ENCODE assay signal across 19 mouse cellular contexts in the genomic region with DNA sequence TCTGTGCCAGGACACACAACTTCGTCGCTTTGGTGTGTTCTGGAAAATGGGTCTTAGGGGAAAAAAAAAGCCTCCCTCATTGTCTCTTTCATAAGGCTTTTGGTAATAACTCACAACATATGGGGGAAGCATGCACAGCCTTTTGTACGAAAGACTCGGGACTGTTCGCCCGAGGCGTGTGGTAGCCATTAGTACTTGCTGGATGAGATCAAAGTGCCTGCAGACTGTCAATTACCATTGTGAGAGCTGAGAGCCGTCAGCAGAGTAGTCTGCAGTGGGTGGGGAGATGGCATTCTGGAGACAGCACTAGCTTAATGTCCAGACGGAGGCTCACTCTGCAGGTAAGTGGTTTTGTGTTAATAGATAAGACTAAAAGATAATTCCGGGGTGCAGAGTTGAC.
DNase-seq lines count a peak whose midpoint lies in the region; ATAC-seq lines count a peak whose summit lies in the region.
"Had no signal": no experiment of that assay in that cellular context is flagged by ENCODE, and none has a peak within 500 bp of the region (broad histone marks: within the 10 kb centered on the region; RNA-seq: fewer than 3 reads in every experiment).

No protein-coding gene starts in this region.

- no peaks in the 10 kb centered on the region for H3K27me3 ChIP-seq in forebrain, embryonic 10.5 days (ENCODE audit: poor library complexity, severe bottlenecking)
- no peaks in the 10 kb centered on the region for H3K27me3 ChIP-seq in forebrain, embryonic 16.5 days (replicated peaks; ENCODE audit: control insufficient read depth, insufficient read depth, low read length)
- no peaks in the 10 kb centered on the region for H3K27me3 ChIP-seq in heart, embryonic 16.5 days (ENCODE audit: control insufficient read depth, insufficient read depth, low read length)
- H3K27me3 ChIP-seq in intestine, embryonic 16.5 days (replicated peaks; ENCODE audit: control insufficient read depth, insufficient read depth, low read length): no peaks in the 10 kb centered on the region
- H3K27me3 ChIP-seq: CH12.LX; hindbrain, embryonic 12.5 days; limb, embryonic 13.5 days had no signal

- WGBS in forebrain, embryonic 10.5 days: 34% methylated on average over 10 of the region's 10 CpGs
- WGBS in forebrain, embryonic 16.5 days: 23% methylated on average over 10 of the region's 10 CpGs
- WGBS in heart, embryonic 16.5 days: 38% methylated on average over 10 of the region's 10 CpGs
- WGBS in intestine, embryonic 16.5 days: 40% methylated on average over 10 of the region's 10 CpGs

- ATAC-seq in forebrain, embryonic 16.5 days: no peak
- ATAC-seq in heart, embryonic 16.5 days (replicated peaks; ENCODE audit: extremely low read depth, insufficient read depth, low FRiP score): no peak
- ATAC-seq in intestine, embryonic 16.5 days: no peak

- DNase-seq in forebrain, embryonic 10.5 days (ENCODE audit: extremely low spot score, low spot score): peak; percentile 52
- no peak for DNase-seq in heart, postnatal 4 days
- DNase-seq in R1 (ENCODE audit: low read depth, low spot score): peak; percentile 33
- no peak for DNase-seq in frontal cortex, postnatal 10 days (ENCODE audit: low spot score in 2 of 2)
- no peak for DNase-seq in cerebellum, postnatal 14 days
- DNase-seq: cerebellum, adult 18-20 months; gastrocnemius, postnatal 14 days; kidney, adult 18-20 months; kidney, postnatal 25 days; right cerebral cortex, postnatal 14 days; thymus, adult 2 months had no signal

- no peak overlapping the region for H3K4me2 ChIP-seq in forebrain, embryonic 16.5 days (ENCODE audit: low read length)
- no peak overlapping the region for H3K4me2 ChIP-seq in heart, embryonic 16.5 days (ENCODE audit: low read depth, low read length)
- H3K4me2 ChIP-seq in intestine, embryonic 16.5 days (ENCODE audit: low read depth, low read length): peak overlapping the region; percentile 10; the same call in 1 of the 2 replicates
- H3K4me2 ChIP-seq: hindbrain, embryonic 12.5 days; limb, embryonic 13.5 days had no signal

- H3K9ac ChIP-seq in forebrain, embryonic 16.5 days (replicated peaks; ENCODE audit: low read depth, low read length): no peak overlapping the region
- no peak overlapping the region for H3K9ac ChIP-seq in heart, embryonic 16.5 days (ENCODE audit: low read length)
- H3K9ac ChIP-seq in intestine, embryonic 16.5 days (ENCODE audit: low read depth, low read length): no peak overlapping the region
- H3K9ac ChIP-seq: hindbrain, embryonic 12.5 days; limb, embryonic 13.5 days had no signal

- peaks cover 64% of the 10 kb centered on the region for H3K4me1 ChIP-seq in forebrain, embryonic 10.5 days
- H3K4me1 ChIP-seq in forebrain, embryonic 16.5 days (replicated peaks; ENCODE audit: control insufficient read depth, insufficient read depth, low read length): peaks cover 14% of the 10 kb centered on the region
- H3K4me1 ChIP-seq in heart, embryonic 16.5 days (ENCODE audit: control insufficient read depth, insufficient read depth, low read length): peaks cover 45% of the 10 kb centered on the region
- H3K4me1 ChIP-seq in intestine, embryonic 16.5 days (ENCODE audit: control insufficient read depth, insufficient read depth, low read length): peaks cover 57% of the 10 kb centered on the region

- no peaks in the 10 kb centered on the region for H3K9me3 ChIP-seq in forebrain, embryonic 10.5 days
- H3K9me3 ChIP-seq in forebrain, embryonic 16.5 days (ENCODE audit: control insufficient read depth, low read length): no peaks in the 10 kb centered on the region
- peaks cover 2% of the 10 kb centered on the region; the same call in 1 of the 2 replicates for H3K9me3 ChIP-seq in heart, embryonic 16.5 days (replicated peaks; ENCODE audit: control insufficient read depth, low read length)
- no peaks in the 10 kb centered on the region for H3K9me3 ChIP-seq in intestine, embryonic 16.5 days (ENCODE audit: control insufficient read depth, low read length)
- H3K9me3 ChIP-seq: hindbrain, embryonic 12.5 days; limb, embryonic 13.5 days had no signal

- H3K4me3 ChIP-seq in forebrain, embryonic 10.5 days: no peak overlapping the region
- H3K4me3 ChIP-seq in forebrain, embryonic 16.5 days (replicated peaks; ENCODE audit: low read length): no peak overlapping the region
- H3K4me3 ChIP-seq in heart, embryonic 16.5 days (ENCODE audit: low read length): no peak overlapping the region
- H3K4me3 ChIP-seq in intestine, embryonic 16.5 days (ENCODE audit: low read length): no peak overlapping the region
- H3K4me3 ChIP-seq: hindbrain, embryonic 12.5 days; limb, embryonic 13.5 days; myocyte had no signal

- H3K27ac ChIP-seq in forebrain, embryonic 10.5 days: 0 out of 2 replicates have a peak overlapping the region, but pooled peaks have one; percentile 13
- no peak overlapping the region for H3K27ac ChIP-seq in forebrain, embryonic 16.5 days (ENCODE audit: low read length)
- peak overlapping the region; percentile 67 for H3K27ac ChIP-seq in heart, embryonic 16.5 days (ENCODE audit: low read length)
- H3K27ac ChIP-seq in intestine, embryonic 16.5 days (ENCODE audit: low read length): peak overlapping the region; percentile 59
- H3K27ac ChIP-seq: hindbrain, embryonic 12.5 days; limb, embryonic 13.5 days; macrophage had no signal

- H3K36me3 ChIP-seq in forebrain, embryonic 10.5 days (replicated peaks): peaks cover 36% of the 10 kb centered on the region
- H3K36me3 ChIP-seq in forebrain, embryonic 16.5 days (ENCODE audit: control insufficient read depth, insufficient read depth): no peaks in the 10 kb centered on the region
- H3K36me3 ChIP-seq in heart, embryonic 16.5 days (ENCODE audit: control insufficient read depth, insufficient read depth): peaks cover 8% of the 10 kb centered on the region; the same call in 1 of the 2 replicates
- no peaks in the 10 kb centered on the region for H3K36me3 ChIP-seq in intestine, embryonic 16.5 days (ENCODE audit: control insufficient read depth, insufficient read depth, low read length)
- H3K36me3 ChIP-seq: hindbrain, embryonic 12.5 days had no signal

Comparison
In these comparisons a context has a peak if more than half of its experiments do, and no peak if none do; other contexts are left out.
1. DNase-seq: peak in forebrain, embryonic 10.5 days (single experiment) and R1 (single experiment); none in heart, postnatal 4 days (single experiment), frontal cortex, postnatal 10 days (0 of 2) and cerebellum, postnatal 14 days (0 of 2).